Mouse (Mus musculus) hematopoietic stem cell, adult 5-6 weeks (primary cell): ENCODE measurements around the gene Golim4. TPM values are rescaled to one million over a fixed set of nuclear protein-coding genes. Genes with fewer than 3 reads are reported as not detected.
"Not testable (repeated sequence)": the region's sequence is repeated elsewhere in the genome, so short reads cannot be mapped to it uniquely, and the experiment has no call there.

Experiments
- ATAC-seq, 2 experiments: fragments of 125-278 bp in 1 of 2; replicated peaks in 1 of 2; 2 replicates each; pipeline ENCODE4 v1.8.0; 2016 to 2017; ENCODE audit warnings: inconsistent platforms in 2 of 2, mild to moderate bottlenecking in 2 of 2, moderate number of reproducible peaks in 2 of 2, low read depth in 1 of 2, moderate TSS enrichment in 1 of 2; ENCODE audit not compliant: low FRiP score in 2 of 2, poor library complexity in 2 of 2, severe bottlenecking in 2 of 2, insufficient read depth in 1 of 2, low TSS enrichment in 1 of 2
- total RNA-seq: library from RNA; stranded (forward); fragments of 172-1452, 232-1000 nt; gene quantifications from 2 replicates; pipeline ENCODE4 v1.2.3, GENCODE M21; 2017

Golim4 gene
- 51.6 and 66.0 TPM in 2 replicates for total RNA-seq

DNA sequence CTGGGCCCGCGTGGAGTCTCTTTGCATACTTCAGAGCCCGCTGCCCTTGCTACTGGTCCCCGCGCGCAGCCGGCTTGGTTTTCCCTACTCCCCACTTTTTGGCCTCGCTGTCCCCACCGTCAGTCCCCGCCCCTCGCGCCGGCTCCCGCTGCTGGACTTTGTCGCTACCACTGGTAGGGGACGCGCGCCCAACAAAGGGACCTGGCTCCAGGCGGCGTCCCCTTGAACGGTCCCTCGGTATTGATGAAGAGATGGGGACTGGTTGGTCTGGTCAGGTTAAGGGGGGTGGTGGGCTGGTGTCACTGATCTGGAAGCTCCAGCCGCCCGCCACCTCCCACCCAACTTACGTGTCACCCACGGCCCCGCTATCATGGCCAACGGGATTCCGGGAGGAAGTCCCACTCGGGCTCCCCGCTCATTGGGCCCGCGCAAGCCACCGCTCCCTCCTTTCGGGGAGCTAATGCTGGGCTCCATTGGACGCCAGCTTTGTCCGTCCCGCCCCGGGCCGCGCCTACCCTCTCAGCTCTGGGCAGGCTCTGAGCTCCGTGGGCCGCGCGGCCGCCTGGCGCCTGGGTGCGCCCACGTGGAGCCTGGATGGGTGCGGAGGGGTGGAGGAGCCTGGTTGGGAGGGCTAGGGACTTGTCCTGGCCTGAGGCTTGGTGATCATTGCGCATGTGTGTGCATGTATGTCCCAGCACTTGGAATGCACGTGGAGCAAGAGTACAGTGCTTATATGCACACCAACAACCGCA lies at the start of gene Golim4:
TSS of gene Golim4 (minus strand) at position 399 of the 752 bp plus-strand sequence.
- ATAC-seq = peak; percentile 96 to 97

DNA sequence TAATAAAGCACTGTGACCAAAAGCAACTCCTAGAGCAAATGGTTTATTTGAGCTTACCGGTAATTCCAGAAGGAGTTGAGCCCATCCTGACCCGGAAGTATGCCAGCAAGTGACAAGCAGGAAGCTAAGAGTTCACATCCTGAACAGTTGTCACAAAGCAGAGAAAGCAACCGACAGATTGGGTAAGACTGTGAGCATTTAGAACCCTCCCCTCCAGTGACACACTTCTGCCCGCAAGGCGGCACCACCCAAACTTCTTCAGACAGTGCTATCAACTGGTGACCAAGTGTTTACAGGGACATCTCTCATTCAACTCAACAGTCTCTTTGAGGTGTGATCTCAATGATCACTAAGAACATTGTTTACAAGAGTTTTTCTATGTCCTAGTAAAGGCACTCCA lies 48.9 kb upstream of the Golim4 start:
- no peak for ATAC-seq

DNA sequence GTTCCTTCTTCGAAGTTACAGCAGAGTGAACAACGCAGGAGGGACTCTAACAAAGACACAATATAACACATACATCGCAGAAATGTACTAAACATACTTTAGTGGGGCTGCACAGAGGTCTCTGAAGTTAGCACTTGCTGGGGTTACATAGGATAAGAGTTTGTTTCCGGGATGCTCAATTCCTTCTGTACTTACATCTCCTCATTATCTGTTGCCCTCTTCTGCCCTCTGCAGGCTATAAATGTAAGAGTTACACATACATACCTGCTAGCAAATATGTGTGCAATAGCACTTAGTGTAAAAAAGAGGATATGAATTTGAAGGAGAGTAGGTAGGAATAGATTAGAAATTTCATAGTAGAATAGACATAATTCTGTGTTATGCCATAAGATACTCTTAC lies 44.4 kb upstream of the Golim4 start:
- ATAC-seq = peak; percentile 92 to 93

GRCm38 (mm10) chr3:76000481-76000880 lies 43.7 kb upstream of the Golim4 start:
- no peak for ATAC-seq

GRCm38 (mm10) chr3:75981031-75981750 lies 24.4 kb upstream of the Golim4 start:
- ATAC-seq = peak; percentile 71 to 75; a peak in 3 of 4 replicates

DNA sequence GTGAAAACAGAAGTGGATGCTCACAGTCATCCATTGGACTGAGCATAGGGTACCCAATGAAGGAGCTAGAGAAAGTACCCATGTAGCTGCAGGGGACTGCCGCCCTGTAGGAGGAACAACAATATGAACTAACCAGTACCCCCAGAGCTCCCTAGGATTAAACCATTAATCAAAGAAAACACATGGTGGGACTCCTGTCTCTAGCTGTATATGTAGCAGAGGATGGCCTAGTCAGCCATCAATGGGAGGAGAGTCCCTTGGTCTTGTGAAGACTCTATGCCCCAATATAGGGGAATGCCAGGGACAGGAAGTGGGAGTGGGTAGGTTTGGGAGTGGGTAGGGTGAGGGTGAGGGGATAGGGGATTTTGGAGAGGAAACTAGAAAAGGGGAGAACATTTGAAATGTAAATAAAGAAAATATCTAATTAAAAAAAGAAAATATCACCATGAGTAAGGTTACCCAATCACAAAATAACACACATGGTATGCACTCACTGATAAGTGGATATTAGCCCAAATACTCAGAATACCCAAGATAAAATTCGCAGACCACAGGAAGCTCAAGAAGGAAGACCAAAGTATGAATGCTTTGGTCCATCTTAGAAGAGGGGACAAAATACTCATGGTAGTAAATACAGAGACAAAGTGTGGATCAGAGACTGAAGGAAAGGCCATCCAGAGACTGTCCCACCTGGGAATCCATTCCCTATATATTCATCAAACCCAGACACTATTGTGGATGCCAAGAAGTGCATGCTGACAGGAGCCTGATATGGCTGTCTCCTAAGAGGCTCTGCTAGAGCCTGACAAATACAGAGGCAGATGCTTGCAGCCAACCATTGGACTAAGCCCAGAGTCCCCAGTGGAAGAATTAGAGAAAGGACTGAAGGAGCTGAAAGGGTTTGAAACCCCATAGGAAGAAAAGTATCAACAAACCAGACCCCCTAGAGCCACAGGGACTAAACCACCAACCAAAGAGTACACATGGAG lies 6.3 kb upstream of the Golim4 start:
- not testable (repeated sequence) for ATAC-seq

DNA sequence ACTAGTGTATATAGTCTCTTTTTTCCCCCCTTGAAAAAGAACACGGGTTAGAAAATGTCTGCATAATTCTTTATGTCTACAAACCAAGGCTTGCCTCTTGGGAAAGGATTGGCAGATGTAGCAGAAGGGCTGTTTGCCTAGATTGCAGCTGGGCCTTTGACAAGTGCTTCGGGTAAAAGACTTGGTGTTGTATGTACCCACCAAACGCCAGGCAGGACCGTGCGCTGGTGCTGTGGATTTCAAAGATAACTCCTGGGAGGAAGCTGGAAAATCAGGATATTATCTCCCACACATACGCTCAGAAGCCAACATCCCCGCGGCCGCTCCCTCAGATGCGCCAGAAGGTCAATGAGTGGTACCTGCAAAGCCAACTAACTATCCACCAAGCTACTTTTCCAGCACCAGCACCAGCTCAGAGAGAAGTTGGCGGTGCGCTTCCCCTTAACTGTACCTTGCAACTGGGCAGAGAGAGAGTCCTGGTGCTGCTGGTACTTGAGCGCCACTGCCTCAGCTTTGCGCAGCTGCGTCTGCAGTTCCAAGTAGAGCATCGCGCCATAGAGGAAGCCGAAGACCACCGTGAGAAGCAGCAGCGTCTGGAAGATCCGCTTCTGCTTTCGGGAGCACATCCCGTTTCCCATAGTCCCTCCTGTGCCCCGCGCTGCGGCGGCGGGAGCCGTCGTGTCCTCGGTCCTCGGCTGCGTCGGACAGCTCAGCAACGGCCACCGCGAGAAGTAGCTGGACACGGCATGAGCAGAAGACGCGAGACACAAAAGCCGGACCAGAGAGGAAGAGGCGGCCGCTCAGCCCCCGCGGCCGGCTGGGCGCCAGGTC lies 873 bp downstream of the Golim4 start:
- peak; percentile 66 to 68 for ATAC-seq

- no peak for ATAC-seq
Observed at GRCm38 (mm10) chr3:75954185-75954584, 2.6 kb downstream of the Golim4 start.

DNA sequence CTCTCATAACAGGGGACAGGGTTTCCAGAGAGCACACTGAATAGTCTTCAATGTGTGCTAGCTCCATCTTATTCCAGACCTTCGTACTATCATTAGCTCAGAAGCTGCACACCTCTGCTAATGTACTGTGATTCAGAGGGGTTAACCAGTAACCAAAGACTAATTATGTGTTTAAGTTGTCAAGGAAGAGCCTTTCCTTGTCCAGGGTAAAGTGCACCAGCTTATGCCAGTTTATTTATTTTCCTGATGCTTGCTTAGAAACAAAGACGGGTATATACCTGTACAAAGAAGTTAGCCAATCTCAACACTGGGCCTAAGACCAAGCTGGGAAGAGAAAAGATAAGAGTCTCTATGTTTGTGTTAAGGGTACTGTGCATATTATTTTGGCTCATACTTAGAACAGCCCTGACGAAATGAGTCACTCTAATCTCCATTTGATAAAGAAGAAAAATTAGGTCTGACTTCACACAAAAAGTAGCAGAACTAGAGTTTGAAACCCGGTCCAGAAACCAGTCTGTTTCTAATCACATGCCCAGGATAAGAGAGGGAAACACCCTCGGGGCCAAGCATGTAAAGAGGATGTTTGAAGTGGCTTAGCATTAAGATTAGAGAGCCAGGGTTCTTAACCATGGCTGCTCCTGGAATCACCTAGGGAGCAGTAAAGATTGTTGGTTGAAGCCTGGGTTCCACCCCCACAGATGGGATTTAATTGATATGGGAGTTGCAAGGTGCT lies 4.3 kb downstream of the Golim4 start:
- ATAC-seq = no peak

GRCm38 (mm10) chr3:75950897-75951296 lies 5.9 kb downstream of the Golim4 start:
- ATAC-seq = no peak

DNA sequence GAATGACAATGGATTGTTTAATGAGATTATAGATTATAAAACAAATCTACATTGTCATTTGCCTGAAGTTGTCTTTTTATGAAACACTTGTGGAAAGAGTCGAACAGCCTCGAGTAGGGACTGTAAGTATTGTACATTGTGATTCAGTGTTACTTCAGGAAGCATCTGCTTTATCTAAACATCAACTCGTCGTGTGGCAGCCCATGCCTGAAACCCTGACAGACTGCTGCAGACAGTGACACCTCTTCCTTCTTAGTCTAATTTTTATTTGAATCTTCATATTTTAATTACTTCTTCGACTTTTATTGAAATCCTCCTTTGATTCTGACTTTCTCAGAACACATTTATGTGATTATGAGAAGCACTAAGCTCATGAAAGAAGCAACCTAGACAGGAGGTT lies 7.4 kb downstream of the Golim4 start:
- ATAC-seq = no peak

- no peak for ATAC-seq
Observed at GRCm38 (mm10) chr3:75948541-75949095, 8.1 kb downstream of the Golim4 start.

DNA sequence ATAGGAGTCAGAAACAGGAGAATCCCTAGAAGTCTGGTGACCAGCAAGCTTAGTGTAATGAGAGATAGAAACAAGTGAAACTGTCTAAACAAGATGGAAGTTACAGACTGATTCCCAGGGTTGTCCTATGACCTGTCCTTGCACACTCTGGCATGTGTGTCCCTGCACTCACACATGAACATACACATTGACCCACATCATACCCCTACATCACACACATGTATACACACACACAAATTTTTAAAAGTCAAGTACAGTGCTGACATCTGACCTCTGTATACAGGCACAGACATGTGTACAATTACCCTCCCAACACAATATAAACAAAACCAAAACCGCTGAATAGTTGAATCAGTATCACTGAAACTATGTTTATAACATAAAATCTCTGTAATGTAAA lies 8.7 kb downstream of the Golim4 start:
- no peak for ATAC-seq

DNA sequence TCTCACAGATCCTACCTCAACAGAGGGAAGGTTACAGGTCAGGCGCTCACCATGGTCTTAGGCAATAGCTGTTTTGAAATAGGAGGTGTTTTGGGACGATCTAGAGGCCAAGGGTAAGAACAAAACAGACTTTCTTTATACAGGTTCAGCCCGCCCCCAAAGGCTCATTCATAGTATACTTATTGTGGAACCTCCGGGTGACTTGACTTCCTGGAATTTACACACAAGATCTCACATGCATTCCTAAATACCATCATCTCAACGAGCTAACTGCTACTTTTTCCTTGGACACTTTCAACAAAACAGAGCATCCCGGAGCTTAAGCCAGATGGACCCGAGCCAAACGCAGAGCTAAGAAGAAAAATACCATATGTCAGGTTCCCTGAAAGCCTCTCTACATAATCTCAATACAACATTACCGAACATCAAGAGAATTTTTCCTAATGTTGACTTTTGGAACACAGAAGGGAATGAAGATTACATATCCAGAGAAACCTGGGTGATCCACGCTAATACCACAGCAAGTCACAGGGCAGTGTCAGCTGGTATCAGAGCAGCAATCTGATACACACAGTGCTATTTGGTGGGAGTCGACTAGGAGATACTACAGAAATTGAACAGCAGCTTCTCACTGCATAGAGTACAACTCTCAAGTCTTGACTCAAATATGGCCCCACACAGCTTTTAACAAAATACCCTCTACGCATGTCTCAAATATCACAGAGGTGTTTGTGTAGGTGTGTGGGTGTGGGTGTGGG lies 14.3 kb downstream of the Golim4 start:
- ATAC-seq = no peak

GRCm38 (mm10) chr3:75941864-75942263 lies 14.9 kb downstream of the Golim4 start:
- no peak for ATAC-seq
